Mouse (Mus musculus): ENCODE data around the gene Mmp20.
A peak's percentile ranks its signal among the peaks of the same experiment; 100 is the strongest.

Mmp20 gene

GRCm38 (mm10) chr9:7691790-7692189, 63.8 kb downstream of the Mmp20 start, which contains the start of gene Mmp7:
Gene Mmp7, plus strand, starts transcription at chr9:7692090.
- no peak for DNase-seq (ENCODE audit: low spot score)

GRCm38 (mm10) chr9:7693961-7694360, 65.9 kb downstream of the Mmp20 start:
- no peak for DNase-seq (ENCODE audit: low spot score)

- DNase-seq (ENCODE audit: low spot score): no peak
Observed at GRCm38 (mm10) chr9:7695646-7696045, 67.6 kb downstream of the Mmp20 start.

GRCm38 (mm10) chr9:7708698-7709097, 80.7 kb downstream of the Mmp20 start:
- DNase-seq (ENCODE audit: low spot score): no peak

- DNase-seq (ENCODE audit: low spot score): no peak
Observed at GRCm38 (mm10) chr9:7711196-7711595, 83.2 kb downstream of the Mmp20 start.

- peak; percentile 75 for DNase-seq (ENCODE audit: low spot score)
Observed at GRCm38 (mm10) chr9:7714062-7714907, 86.3 kb downstream of the Mmp20 start.

- DNase-seq (ENCODE audit: low spot score): no peak
Observed at GRCm38 (mm10) chr9:7714908-7715175, 86.8 kb downstream of the Mmp20 start.

GRCm38 (mm10) chr9:7721543-7721942, 93.5 kb downstream of the Mmp20 start:
- no peak for DNase-seq (ENCODE audit: low spot score)

Measured in adipocyte (in vitro differentiated cells).